Mouse (Mus musculus) G1E (cell line): ENCODE measurements around the gene Deaf1. TPM values are rescaled to one million over a fixed set of nuclear protein-coding genes. Genes with fewer than 3 reads are reported as not detected.

Experiments
- ATAC-seq: 2 replicates; pipeline ENCODE4 v1.8.0; 2016; ENCODE audit warnings: mild to moderate bottlenecking; ENCODE audit not compliant: insufficient number of reproducible peaks, poor library complexity, low FRiP score, severe bottlenecking; ENCODE audit errors: extremely low read depth
- DNase-seq: peaks from one replicate; pipeline ENCODE4 v3.0.0; 2012; ENCODE audit warnings: low spot score
- H3K27me3 ChIP-seq: 2 replicates; pipeline ENCODE4 v1.6.1; 2012; ENCODE audit warnings: mild to moderate bottlenecking, low read length, inconsistent platforms; ENCODE audit not compliant: insufficient read depth
- H3K36me3 ChIP-seq: replicated peaks from 2 replicates; pipeline ENCODE3; 2012; ENCODE audit warnings: mild to moderate bottlenecking, inconsistent platforms
- H3K4me1 ChIP-seq: 2 replicates; pipeline ENCODE4 v1.6.1; 2012; ENCODE audit warnings: low read depth, low read length, inconsistent platforms, mixed read lengths; ENCODE audit not compliant: insufficient read depth
- H3K4me3 ChIP-seq: 2 replicates; pipeline ENCODE4 v1.5.1; 2012; ENCODE audit warnings: low read depth, mild to moderate bottlenecking, inconsistent platforms, low read length, moderate library complexity, mixed read lengths
- H3K9me3 ChIP-seq: replicated peaks from 2 replicates; pipeline ENCODE4 v1.6.1; 2012; ENCODE audit warnings: inconsistent platforms
- CTCF ChIP-seq: IDR thresholded peaks from 2 replicates; pipeline ENCODE4 v1.5.1; 2012; ENCODE audit warnings: low read depth, low read length, inconsistent platforms, mixed read lengths
- GATA1 ChIP-seq: IDR thresholded peaks from 2 replicates; pipeline ENCODE4 v1.6.1; 2012; ENCODE audit warnings: borderline replicate concordance, low read length, inconsistent platforms, mixed read lengths
- GATA2 ChIP-seq: IDR thresholded peaks from 2 replicates; pipeline ENCODE4 v1.6.1; 2012; ENCODE audit warnings: low read depth, low read length, inconsistent platforms, borderline replicate concordance
- POLR2AphosphoS5 ChIP-seq: IDR thresholded peaks from 2 replicates; pipeline ENCODE4 v1.6.1; 2012; ENCODE audit warnings: low read depth, low read length, inconsistent platforms; ENCODE audit not compliant: insufficient replicate concordance
- TAL1 ChIP-seq: conservative IDR thresholded peaks from 2 replicates; pipeline ENCODE4 v1.6.1; 2012; ENCODE audit warnings: low read depth, low read length, inconsistent platforms, mixed read lengths
- polyA plus RNA-seq: library from polyadenylated mRNA; stranded (reverse); fragments of >175 nt; gene quantifications from 2 replicates; pipeline ENCODE4 v1.2.3, GENCODE M21; 2012
- total RNA-seq, 2 experiments: library from RNA; stranded (forward) in 1 of 2; stranded (reverse) in 1 of 2; fragments of 200-1000 nt in 1 of 2; fragments of >200 nt in 1 of 2; fragmentation: Nextera tagmentation in 1 of 2; gene quantifications; 2 replicates each; pipeline ENCODE4 v1.2.3; 2014 to 2017

Gene Deaf1
- total and polyA plus RNA-seq, 3 experiments: 27.0 to 55.8 (median 41.2) TPM

DNA sequence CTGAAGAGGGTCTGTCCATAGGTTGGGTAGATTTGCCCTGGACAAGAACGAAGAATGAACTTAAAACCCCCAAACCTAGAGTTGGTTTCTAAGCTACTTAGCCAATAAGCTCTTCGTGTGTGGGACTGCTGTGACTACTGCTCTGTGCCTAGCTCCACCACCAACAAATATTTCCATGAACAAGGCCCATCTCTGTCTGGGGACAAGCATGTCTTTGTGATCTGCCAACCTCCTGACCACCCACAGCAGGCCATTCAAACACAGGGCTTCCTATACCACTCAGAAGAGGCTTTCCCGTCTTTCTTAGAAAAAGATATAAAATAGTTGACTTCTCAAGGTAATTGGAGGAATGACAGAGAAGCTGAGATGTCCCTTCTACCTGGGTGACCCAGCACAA, 37.6 kb upstream of the Deaf1 start:
- no peak for DNase-seq
- Histone ChIP-seq H3K9me3 (no peaks in the 10 kb centered on the region), H3K27me3 (peaks cover 15% of the 10 kb centered on the region), H3K4me1 (peaks cover 55% of the 10 kb centered on the region), H3K36me3 (no peaks in the 10 kb centered on the region), H3K4me3 (no peak overlapping the region)
- TF ChIP-seq GATA1: no peak
- TF ChIP-seq TAL1: no peak
- TF ChIP-seq CTCF: no peak
- no peak for TF ChIP-seq POLR2AphosphoS5
- no peak for TF ChIP-seq GATA2
- ATAC-seq: no peak

DNA sequence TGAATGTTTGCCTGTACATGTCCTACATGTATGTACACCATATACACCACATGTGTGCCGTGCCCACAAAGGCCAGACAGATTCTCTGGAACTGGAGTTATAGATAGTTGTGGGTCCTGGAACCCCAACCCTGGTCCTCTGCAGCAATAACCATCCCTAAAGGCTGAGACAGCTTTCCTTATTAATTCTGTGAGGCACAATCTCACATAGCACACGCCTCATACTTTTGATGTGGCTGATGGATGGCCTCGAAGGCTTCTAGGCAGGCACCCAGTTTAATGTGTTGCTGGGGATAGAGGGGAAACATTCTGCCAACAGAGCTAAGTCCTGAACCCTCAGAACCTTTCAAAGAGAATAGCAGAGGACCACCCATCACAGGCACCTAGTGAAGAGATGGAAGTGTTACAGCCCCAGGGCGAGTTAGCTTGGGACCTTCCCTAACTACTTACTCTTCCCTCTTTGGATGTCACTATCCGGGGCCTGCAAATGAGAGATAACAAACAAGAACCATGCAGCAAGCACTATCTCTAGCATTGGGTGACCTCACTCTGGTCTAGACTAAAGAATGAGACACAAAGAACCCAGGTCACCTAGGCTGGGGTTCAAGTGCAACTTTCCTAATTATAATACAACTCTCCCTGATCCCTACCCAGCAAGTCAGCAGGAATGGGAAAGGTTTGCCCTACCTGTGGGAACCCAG, 37.0 kb upstream of the Deaf1 start:
- TF ChIP-seq TAL1 (peak; percentile 73), CTCF (no peak), GATA2 (no peak), GATA1 (no peak), POLR2AphosphoS5 (no peak)
- no peak overlapping the region for H3K4me3 ChIP-seq
- no peaks in the 10 kb centered on the region for H3K36me3 ChIP-seq
- H3K27me3 ChIP-seq: peaks cover 19% of the 10 kb centered on the region
- peak; percentile 71 for ATAC-seq
- DNase-seq: peak; percentile 44
- H3K9me3 ChIP-seq: no peaks in the 10 kb centered on the region
- H3K4me1 ChIP-seq: peaks cover 52% of the 10 kb centered on the region

DNA sequence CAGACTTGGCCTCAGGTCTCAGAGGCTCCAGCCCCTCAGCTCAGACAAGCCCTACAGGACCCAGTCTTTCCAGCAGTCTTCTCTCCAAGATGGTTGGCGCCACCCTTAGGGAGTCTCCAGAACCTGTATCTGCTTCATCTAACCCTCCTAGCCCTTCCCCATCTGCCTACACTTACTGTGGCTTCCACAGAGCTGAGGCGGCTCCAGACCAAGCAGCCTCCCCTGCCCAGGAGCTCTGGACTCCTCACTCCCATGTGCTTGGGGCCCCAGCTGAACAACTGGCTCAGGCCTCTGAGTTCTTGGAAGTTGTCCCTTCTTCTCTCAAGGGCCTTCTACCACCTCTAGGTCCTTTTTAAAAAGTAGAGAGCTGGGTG, 36.2 kb upstream of the Deaf1 start:
- Histone ChIP-seq H3K9me3 (no peaks in the 10 kb centered on the region), H3K4me1 (peaks cover 52% of the 10 kb centered on the region), H3K36me3 (no peaks in the 10 kb centered on the region), H3K4me3 (peak overlapping the region; percentile 21; the same call in 1 of the 2 replicates), H3K27me3 (peaks cover 21% of the 10 kb centered on the region)
- DNase-seq (no peak), ATAC-seq (0 out of 2 replicates have a peak, but pooled peaks have one; percentile 23)
- TF ChIP-seq TAL1 (no peak), GATA1 (no peak), CTCF (no peak; the same call in 1 of the 2 replicates), GATA2 (no peak), POLR2AphosphoS5 (no peak)

DNA sequence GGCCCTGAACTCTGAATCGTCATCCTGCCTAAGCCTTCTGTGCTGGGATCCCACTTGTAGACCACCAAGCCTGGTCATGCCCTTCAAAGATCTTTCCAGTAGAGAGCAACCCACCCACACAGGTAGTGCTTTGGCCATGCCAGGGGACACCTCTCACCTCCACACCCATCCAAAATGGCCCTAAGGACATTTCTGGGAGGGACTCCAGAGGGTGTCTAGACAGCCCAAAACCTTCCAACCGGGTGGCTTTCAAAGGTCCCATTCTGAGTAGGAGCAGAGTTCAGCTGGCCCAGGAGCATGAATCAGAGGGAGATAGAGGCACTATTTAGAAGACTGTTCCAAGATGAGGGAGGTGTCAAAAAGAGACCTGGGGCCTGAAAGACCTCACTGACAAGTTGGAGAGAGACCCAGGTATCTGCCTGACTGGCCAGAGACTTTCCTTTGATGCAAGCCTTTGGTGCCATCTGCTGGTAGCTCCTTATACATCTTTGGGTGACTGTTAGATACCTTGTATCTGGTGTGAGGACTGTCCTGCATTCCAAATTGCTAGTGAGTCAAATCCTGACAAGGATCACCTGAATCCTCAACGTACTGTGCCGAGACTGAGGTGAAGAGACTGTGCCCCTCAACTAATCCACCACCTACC, 35.7 kb upstream of the Deaf1 start:
- Histone ChIP-seq H3K4me3 (peak overlapping the region; percentile 21; the same call in 1 of the 2 replicates), H3K9me3 (no peaks in the 10 kb centered on the region), H3K4me1 (peaks cover 50% of the 10 kb centered on the region), H3K36me3 (no peaks in the 10 kb centered on the region), H3K27me3 (peaks cover 21% of the 10 kb centered on the region)
- ATAC-seq (peak; percentile 55; the same call in 1 of the 2 replicates), DNase-seq (peak; percentile 51)
- TF ChIP-seq TAL1 (no peak), CTCF (peak; percentile 61), GATA1 (no peak)

DNA sequence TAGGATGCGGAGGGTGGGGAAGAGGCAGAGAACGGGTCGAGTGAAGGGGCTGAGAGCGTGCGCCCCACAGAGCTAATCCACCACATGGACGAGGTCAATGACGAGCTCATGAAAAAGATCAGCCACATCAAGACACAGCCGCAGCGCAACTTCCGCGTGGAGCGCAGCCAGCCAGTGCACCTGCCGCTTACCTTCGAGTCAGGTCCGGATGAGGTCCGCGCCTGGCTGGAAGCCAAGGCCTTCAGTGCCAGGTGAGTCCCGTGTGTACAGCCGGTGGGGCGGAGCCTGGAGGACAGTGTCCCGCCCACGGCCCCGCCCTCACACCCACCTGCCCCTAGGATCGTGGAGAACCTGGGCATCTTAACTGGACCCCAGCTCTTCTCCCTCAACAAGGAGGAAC, 34.0 kb upstream of the Deaf1 start:
- Histone ChIP-seq H3K9me3 (no peaks in the 10 kb centered on the region), H3K4me3 (no peak overlapping the region), H3K4me1 (peaks cover 56% of the 10 kb centered on the region), H3K27me3 (peaks cover 35% of the 10 kb centered on the region), H3K36me3 (no peaks in the 10 kb centered on the region)
- TF ChIP-seq TAL1: no peak
- TF ChIP-seq GATA2: no peak
- no peak for TF ChIP-seq CTCF
- no peak for TF ChIP-seq GATA1
- no peak for TF ChIP-seq POLR2AphosphoS5
- ATAC-seq (no peak), DNase-seq (no peak)

DNA sequence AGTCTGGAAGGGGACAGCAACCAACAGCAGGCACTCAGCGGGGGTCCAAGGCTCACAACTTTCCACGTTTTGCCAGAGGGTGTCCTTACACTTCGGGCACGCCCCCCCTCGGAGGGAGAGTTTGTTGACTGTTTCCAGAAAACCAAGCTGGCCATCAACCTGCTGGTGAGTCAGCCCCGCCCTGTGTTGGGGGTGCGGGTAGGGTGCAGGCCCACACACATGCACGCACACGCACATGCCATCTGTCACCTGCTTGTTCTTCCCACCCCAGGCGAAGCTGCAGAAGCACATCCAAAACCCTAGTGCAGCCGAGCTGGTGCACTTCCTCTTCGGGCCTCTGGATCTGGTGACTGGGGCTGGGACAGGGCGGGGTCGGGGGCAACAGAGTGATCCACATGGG, 29.5 kb upstream of the Deaf1 start:
- Histone ChIP-seq H3K36me3 (no peaks in the 10 kb centered on the region), H3K9me3 (no peaks in the 10 kb centered on the region), H3K4me1 (peaks cover 35% of the 10 kb centered on the region), H3K27me3 (peaks cover 62% of the 10 kb centered on the region), H3K4me3 (peak overlapping the region; percentile 50; the same call in 1 of the 2 replicates)
- TF ChIP-seq GATA2 (no peak), GATA1 (no peak), TAL1 (no peak), CTCF (no peak), POLR2AphosphoS5 (no peak)
- no peak for DNase-seq
- ATAC-seq: no peak
